Mouse (Mus musculus) myocyte (in vitro differentiated cells): ENCODE data around the gene Slco3a1. TPM values are rescaled to one million over a fixed set of nuclear protein-coding genes. Genes with fewer than 3 reads are reported as not detected.

ENCODE experiments used
- H3K27me3 ChIP-seq: one replicate; pipeline ENCODE4 v1.6.1; 2011; ENCODE audit not compliant: control insufficient read depth, insufficient read depth, insufficient read length
- H3K36me3 ChIP-seq: one replicate; pipeline ENCODE4 v1.6.1; 2011; ENCODE audit not compliant: control insufficient read depth, insufficient read depth
- H3K4me2 ChIP-seq: one replicate; pipeline ENCODE4 v1.6.1; 2011; ENCODE audit warnings: low read depth, control low read depth
- H3K4me3 ChIP-seq: one replicate; pipeline ENCODE4 v1.5.1; 2011; ENCODE audit warnings: mild to moderate bottlenecking, control low read depth, moderate library complexity
- H3K79me2 ChIP-seq: one replicate; pipeline ENCODE4 v1.6.1; 2011; ENCODE audit not compliant: control insufficient read depth, insufficient read depth
- H3ac ChIP-seq: one replicate; pipeline ENCODE4 v1.6.1; 2011; ENCODE audit not compliant: control insufficient read depth, insufficient read length
- CEBPB ChIP-seq: IDR thresholded peaks from 2 replicates; pipeline ENCODE4 v1.6.1; 2011; ENCODE audit warnings: mild to moderate bottlenecking, moderate library complexity; ENCODE audit not compliant: poor library complexity, insufficient read depth, severe bottlenecking
- E2F4 ChIP-seq: IDR thresholded peaks from one replicate; pipeline ENCODE4 v1.6.1; 2011; ENCODE audit warnings: mild to moderate bottlenecking, control low read depth, moderate library complexity; ENCODE audit not compliant: insufficient read depth
- MAX ChIP-seq: IDR thresholded peaks from one replicate; pipeline ENCODE4 v1.6.1; 2011; ENCODE audit warnings: low read depth, mild to moderate bottlenecking, control low read depth
- MYOD1 ChIP-seq, 3 experiments: IDR thresholded peaks; one replicate each; pipeline ENCODE4 v1.6.1; 2011; ENCODE audit warnings: control low read depth in 2 of 3, low read depth in 2 of 3, mild to moderate bottlenecking in 2 of 3, moderate library complexity in 1 of 3; ENCODE audit not compliant: insufficient read length in 2 of 3, control insufficient read depth in 1 of 3
- MYOG ChIP-seq, 3 experiments: IDR thresholded peaks; one replicate each; pipeline ENCODE4 v1.6.1; 2011; ENCODE audit warnings: control low read depth in 2 of 3, low read depth in 2 of 3, mild to moderate bottlenecking in 2 of 3; ENCODE audit not compliant: insufficient read length in 2 of 3, control insufficient read depth in 1 of 3, insufficient read depth in 1 of 3
- POLR2A ChIP-seq: IDR thresholded peaks from one replicate; pipeline ENCODE4 v1.6.1; 2011; ENCODE audit warnings: low read depth, mild to moderate bottlenecking, control low read depth, moderate library complexity; ENCODE audit not compliant: insufficient read length
- POLR2AphosphoS2 ChIP-seq: IDR thresholded peaks from one replicate; pipeline ENCODE4 v1.6.1; 2011; ENCODE audit warnings: low read depth, control low read depth; ENCODE audit not compliant: insufficient read length
- REST ChIP-seq: IDR thresholded peaks from one replicate; pipeline ENCODE4 v1.6.1; 2011; ENCODE audit warnings: mild to moderate bottlenecking, control low read depth, moderate library complexity; ENCODE audit not compliant: insufficient read depth, insufficient read length
- SRF ChIP-seq: IDR thresholded peaks from one replicate; pipeline ENCODE4 v1.6.1; 2011; ENCODE audit warnings: low read depth; ENCODE audit not compliant: control insufficient read depth, insufficient read length
- TCF12 ChIP-seq: IDR thresholded peaks from one replicate; pipeline ENCODE4 v1.6.1; 2011; ENCODE audit warnings: mild to moderate bottlenecking, control low read depth; ENCODE audit not compliant: poor library complexity, insufficient read depth, severe bottlenecking
- TCF3 ChIP-seq: IDR thresholded peaks from one replicate; pipeline ENCODE4 v1.6.1; 2011; ENCODE audit warnings: low read depth, control low read depth; ENCODE audit not compliant: insufficient read length
- USF1 ChIP-seq: IDR thresholded peaks from one replicate; pipeline ENCODE4 v1.6.1; 2011; ENCODE audit warnings: low read depth, mild to moderate bottlenecking, control low read depth, moderate library complexity
- polyA plus RNA-seq: library from polyadenylated mRNA; unstranded; fragments of >200 nt; fragmentation: generic; extraction: Trizol; gene quantifications from one replicate; pipeline ENCODE4 v1.2.1, GENCODE M21; 2012; ENCODE audit warnings: missing spikeins

The Slco3a1 gene
- polyA plus RNA-seq, 1 experiment: 50.7 TPM

GRCm38 (mm10) chr7:74330858-74331726 is 223.5 kb downstream of the Slco3a1 start:
- H3K36me3 ChIP-seq: peaks cover 2% of the 10 kb centered on the region
- H3ac ChIP-seq: no peak overlapping the region
- H3K79me2 ChIP-seq: peaks cover 3% of the 10 kb centered on the region
- TF ChIP-seq TCF3: no peak
- H3K27me3 ChIP-seq: no peaks in the 10 kb centered on the region
- H3K4me2 ChIP-seq: no peak overlapping the region
- H3K4me3 ChIP-seq: no peak overlapping the region

GRCm38 (mm10) chr7:74330117-74330857 is 224.3 kb downstream of the Slco3a1 start:
- Histone ChIP-seq H3K79me2 (no peaks in the 10 kb centered on the region), H3ac (no peak overlapping the region), H3K27me3 (no peaks in the 10 kb centered on the region), H3K4me3 (no peak overlapping the region), H3K4me2 (no peak overlapping the region), H3K36me3 (peaks cover 4% of the 10 kb centered on the region)
- TF ChIP-seq MYOD1 (IDR thresholded peaks at IDR 0.05; ENCODE audit: control insufficient read depth in 1 of 3, insufficient read length in 2 of 3, low read depth in 2 of 3) (no peak), SRF (no peak), MAX (no peak), POLR2A (no peak), TCF12 (no peak), CEBPB (no peak), USF1 (no peak), TCF3 (no peak), POLR2AphosphoS2 (no peak), E2F4 (no peak), MYOG (IDR thresholded peaks at IDR 0.05; ENCODE audit: control insufficient read depth in 1 of 3, insufficient read depth in 1 of 3, insufficient read length in 2 of 3, low read depth in 2 of 3) (no peak), REST (no peak)

- Histone ChIP-seq H3K4me3 (no peak overlapping the region), H3K79me2 (no peaks in the 10 kb centered on the region), H3K4me2 (no peak overlapping the region), H3K36me3 (peaks cover 4% of the 10 kb centered on the region), H3ac (no peak overlapping the region), H3K27me3 (no peaks in the 10 kb centered on the region)
- TF ChIP-seq TCF3: no peak
- TF ChIP-seq MYOG (IDR thresholded peaks at IDR 0.05; ENCODE audit: control insufficient read depth in 1 of 3, insufficient read depth in 1 of 3, insufficient read length in 2 of 3, low read depth in 2 of 3): no peak
- no peak for TF ChIP-seq MAX
- no peak for TF ChIP-seq E2F4
- no peak for TF ChIP-seq POLR2AphosphoS2
- TF ChIP-seq CEBPB: no peak
- TF ChIP-seq MYOD1 (IDR thresholded peaks at IDR 0.05; ENCODE audit: control insufficient read depth in 1 of 3, insufficient read length in 2 of 3, low read depth in 2 of 3): no peak
- no peak for TF ChIP-seq USF1
Observed at GRCm38 (mm10) chr7:74329004-74329403, 225.6 kb downstream of the Slco3a1 start.

- TF ChIP-seq TCF3: no peak
- Histone ChIP-seq H3K4me3 (no peak overlapping the region), H3K27me3 (no peaks in the 10 kb centered on the region), H3K4me2 (no peak overlapping the region), H3K79me2 (no peaks in the 10 kb centered on the region), H3ac (no peak overlapping the region), H3K36me3 (peaks cover 4% of the 10 kb centered on the region)
Observed at GRCm38 (mm10) chr7:74327716-74328115, 226.9 kb downstream of the Slco3a1 start.

GRCm38 (mm10) chr7:74325052-74325451 is 229.5 kb downstream of the Slco3a1 start:
- Histone ChIP-seq H3K4me2 (no peak overlapping the region), H3K4me3 (no peak overlapping the region), H3K36me3 (peaks cover 4% of the 10 kb centered on the region), H3K79me2 (no peaks in the 10 kb centered on the region), H3ac (no peak overlapping the region), H3K27me3 (no peaks in the 10 kb centered on the region)
- TF ChIP-seq MAX: no peak
- no peak for TF ChIP-seq POLR2AphosphoS2
- no peak for TF ChIP-seq E2F4
- no peak for TF ChIP-seq MYOG (IDR thresholded peaks at IDR 0.05; ENCODE audit: control insufficient read depth in 1 of 3, insufficient read depth in 1 of 3, insufficient read length in 2 of 3, low read depth in 2 of 3)
- no peak for TF ChIP-seq POLR2A
- no peak for TF ChIP-seq MYOD1 (IDR thresholded peaks at IDR 0.05; ENCODE audit: control insufficient read depth in 1 of 3, insufficient read length in 2 of 3, low read depth in 2 of 3)
- TF ChIP-seq SRF: no peak
- TF ChIP-seq CEBPB: no peak
- TF ChIP-seq USF1: no peak
- TF ChIP-seq TCF12: no peak
- no peak for TF ChIP-seq REST
- TF ChIP-seq TCF3: no peak
